Mouse (Mus musculus) E14TG2a.4 (cell line): ENCODE measurements around the gene Nos1ap.

ENCODE experiments used
- CTCF ChIP-seq: conservative IDR thresholded peaks from 2 replicates; pipeline ENCODE4 v1.5.1; 2014; ENCODE audit warnings: low read length
- NANOG ChIP-seq: IDR thresholded peaks from 2 replicates; pipeline ENCODE4 v1.6.1; 2014; ENCODE audit warnings: borderline replicate concordance, low read length, mixed read lengths
- POU5F1 ChIP-seq: IDR thresholded peaks from 2 replicates; pipeline ENCODE4 v1.6.1; 2014; ENCODE audit warnings: low read length, borderline replicate concordance

DNA sequence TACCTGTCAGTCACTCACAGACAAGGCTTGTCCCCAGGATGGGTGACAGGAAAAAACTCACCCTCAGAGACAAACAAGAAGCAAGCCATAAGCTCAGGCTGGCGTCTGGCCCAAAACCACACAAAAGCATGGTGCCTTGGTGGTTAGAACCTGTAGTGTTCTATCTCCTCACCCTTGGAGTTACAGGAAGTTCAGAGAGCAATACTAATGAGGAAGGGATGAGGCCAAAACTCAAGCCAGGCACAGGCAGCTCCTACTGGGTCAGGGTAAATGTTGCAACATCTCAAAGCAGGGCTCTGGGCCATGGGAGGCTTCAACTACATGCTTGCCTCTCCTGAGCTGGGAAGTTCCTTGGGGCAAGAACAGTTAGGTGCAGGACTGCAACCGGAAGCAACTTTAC lies 54.4 kb downstream of the Nos1ap start:
- TF ChIP-seq CTCF (no peak), NANOG (no peak), POU5F1 (no peak)
